Mouse (Mus musculus) lung, adult 2 months (tissue): ENCODE results near the gene Cntnap2.

Experiments
- CTCF ChIP-seq: fragments of 200-500 bp; IDR thresholded peaks from 2 replicates; pipeline ENCODE4 v1.5.1; 2011; ENCODE audit warnings: mild to moderate bottlenecking, low read length, control low read depth; ENCODE audit not compliant: insufficient read depth
- POLR2A ChIP-seq: fragments of 200-500 bp; IDR thresholded peaks from 2 replicates; pipeline ENCODE4 v1.6.1; 2011; ENCODE audit warnings: low read depth, mild to moderate bottlenecking, control low read depth, low read length, borderline replicate concordance; ENCODE audit errors: extremely low read depth

DNA sequence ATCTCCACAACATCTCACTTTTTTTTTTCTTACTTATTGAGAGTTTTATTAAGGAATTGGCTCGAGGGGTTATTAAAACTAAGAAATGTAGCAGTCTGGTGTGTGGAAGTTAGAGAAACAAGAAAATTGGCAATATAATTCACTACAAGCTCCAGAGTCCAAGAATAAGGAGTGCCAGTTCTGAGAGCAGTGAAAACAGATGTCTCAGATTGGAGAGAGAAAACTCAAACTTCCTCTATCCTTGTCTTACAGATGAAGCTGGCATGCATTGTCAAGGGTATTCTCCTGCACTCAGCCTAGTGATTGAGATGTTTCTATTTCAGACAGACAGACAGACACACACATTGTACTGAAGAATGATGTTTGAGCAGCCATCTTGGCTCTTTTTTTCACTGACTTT, 1984.4 kb downstream of the Cntnap2 start:
- TF ChIP-seq CTCF (no peak), POLR2A (no peak)
